Mouse (Mus musculus) liver, embryonic 16.5 days (tissue): ENCODE results near the gene Gm15557. TPM values are rescaled to one million over a fixed set of nuclear protein-coding genes. Genes with fewer than 3 reads are reported as not detected.

Experiments used
- ATAC-seq: fragments of 200-750 bp; cut with Nextera tagmentation; 2 replicates; pipeline ENCODE4 v1.8.0; 2017; ENCODE audit warnings: low read depth, mild to moderate bottlenecking, moderate number of reproducible peaks, moderate library complexity
- H3K27ac ChIP-seq: fragments of 300-500 bp; sonication (generic); 2 replicates; pipeline ENCODE4 v1.5.1; 2014; ENCODE audit warnings: mild to moderate bottlenecking, low read length
- H3K27me3 ChIP-seq: fragments of 300-500 bp; sonication (generic); 2 replicates; pipeline ENCODE4 v1.6.1; 2014; ENCODE audit warnings: low read depth, low read length, mixed read lengths; ENCODE audit not compliant: control insufficient read depth, insufficient read depth
- H3K36me3 ChIP-seq: fragments of 300-500 bp; sonication (generic); 2 replicates; pipeline ENCODE4 v1.6.1; 2014; ENCODE audit warnings: mild to moderate bottlenecking; ENCODE audit not compliant: control insufficient read depth, insufficient read depth
- H3K4me1 ChIP-seq: fragments of 300-500 bp; sonication (generic); 2 replicates; pipeline ENCODE4 v1.6.1; 2014; ENCODE audit warnings: low read depth, low read length, mixed read lengths; ENCODE audit not compliant: control insufficient read depth
- H3K4me2 ChIP-seq: fragments of 300-500 bp; sonication (generic); 2 replicates; pipeline ENCODE4 v1.6.1; 2014; ENCODE audit warnings: low read depth, low read length, mixed read lengths
- H3K4me3 ChIP-seq: fragments of 300-500 bp; sonication (generic); 2 replicates; pipeline ENCODE4 v1.5.1; 2014; ENCODE audit warnings: low read depth, mild to moderate bottlenecking, low read length
- H3K9ac ChIP-seq: fragments of 300-500 bp; sonication (generic); 2 replicates; pipeline ENCODE4 v1.6.1; 2014; ENCODE audit warnings: low read depth, low read length
- H3K9me3 ChIP-seq: fragments of 300-500 bp; sonication (generic); replicated peaks from 2 replicates; pipeline ENCODE4 v1.6.1; 2016; ENCODE audit warnings: low read length; ENCODE audit not compliant: control insufficient read depth
- WGBS: fragments of 180-500 bp; shearing (Covaris S2); extraction: QIAGEN DNeasy Blood & Tissue Kit; methylation state at CpG from one replicate; pipeline ENCODE4 v1.1.7; 2014; ENCODE audit not compliant: insufficient replicate concordance; 5-methylcytosine and 5-hydroxymethylcytosine counted together
- polyA plus RNA-seq: library from polyadenylated mRNA; unstranded; fragments of >200 nt; fragmentation: Nextera tagmentation; extraction: Ambion mirVana; gene quantifications from 2 replicates; pipeline ENCODE4 v1.2.1, GENCODE M21; 2015

The Gm15557 gene
- polyA plus RNA-seq, 1 experiment from 2014 or later: not detected

GRCm38 (mm10) chr2:155928711-155929345 lies 11.7 kb upstream of the Gm15557 start:
- no peaks in the 10 kb centered on the region for H3K27me3 ChIP-seq
- peak overlapping the region; percentile 65; the same call in 1 of the 2 replicates for H3K9ac ChIP-seq
- no peak for ATAC-seq
- peak overlapping the region; percentile 72 for H3K4me3 ChIP-seq
- 53% methylated on average over 7 of the region's 7 CpGs for WGBS
- H3K4me1 ChIP-seq: peaks cover 12% of the 10 kb centered on the region
- H3K4me2 ChIP-seq: peak overlapping the region; percentile 73
- no peak overlapping the region for H3K27ac ChIP-seq
- H3K36me3 ChIP-seq: peaks cover 2% of the 10 kb centered on the region; the same call in 1 of the 2 replicates
- no peaks in the 10 kb centered on the region for H3K9me3 ChIP-seq

GRCm38 (mm10) chr2:155929531-155930442 lies 10.7 kb upstream of the Gm15557 start, which contains the start of gene Uqcc1:
Uqcc1 (minus strand) TSS chr2:155930310.
- Histone ChIP-seq H3K9me3 (no peaks in the 10 kb centered on the region), H3K27me3 (no peaks in the 10 kb centered on the region), H3K27ac (peak within 1 kb of the TSS; percentile 75), H3K9ac (peak within 1 kb of the TSS; percentile 65), H3K36me3 (no peaks in the 10 kb centered on the region), H3K4me1 (peaks cover 12% of the 10 kb centered on the region), H3K4me3 (peak within 1 kb of the TSS; percentile 72), H3K4me2 (peak within 1 kb of the TSS; percentile 73)
- ATAC-seq: peak; percentile 93
- under 1% methylated on average over 38 of the region's 38 CpGs for WGBS

- no peak for ATAC-seq
- Histone ChIP-seq H3K36me3 (no peaks in the 10 kb centered on the region), H3K4me3 (no peak overlapping the region), H3K9me3 (no peaks in the 10 kb centered on the region), H3K27ac (no peak overlapping the region), H3K27me3 (no peaks in the 10 kb centered on the region), H3K4me1 (no peaks in the 10 kb centered on the region), H3K4me2 (no peak overlapping the region), H3K9ac (no peak overlapping the region)
- WGBS: 58% methylated on average over 7 of the region's 7 CpGs
Observed at GRCm38 (mm10) chr2:155939897-155940529, 515 bp upstream of the Gm15557 start.

GRCm38 (mm10) chr2:155941697-155942442 lies 1.3 kb downstream of the Gm15557 start:
- Histone ChIP-seq H3K9me3 (no peaks in the 10 kb centered on the region), H3K4me2 (no peak overlapping the region), H3K4me1 (peaks cover 6% of the 10 kb centered on the region), H3K4me3 (no peak overlapping the region), H3K36me3 (no peaks in the 10 kb centered on the region), H3K9ac (no peak overlapping the region), H3K27ac (no peak overlapping the region), H3K27me3 (no peaks in the 10 kb centered on the region)
- 86% methylated on average over 40 of the region's 40 CpGs for WGBS
- ATAC-seq: no peak

- H3K9ac ChIP-seq: no peak overlapping the region
- H3K36me3 ChIP-seq: no peaks in the 10 kb centered on the region
- WGBS: 15% methylated on average over 8 of the region's 8 CpGs
- peak overlapping the region; percentile 2; the same call in 1 of the 2 replicates for H3K4me2 ChIP-seq
- peaks cover 16% of the 10 kb centered on the region for H3K4me1 ChIP-seq
- no peak overlapping the region for H3K27ac ChIP-seq
- no peaks in the 10 kb centered on the region for H3K9me3 ChIP-seq
- no peak for ATAC-seq
- H3K27me3 ChIP-seq: no peaks in the 10 kb centered on the region
- no peak overlapping the region for H3K4me3 ChIP-seq
Observed at GRCm38 (mm10) chr2:155943463-155943862, 2.9 kb downstream of the Gm15557 start.

GRCm38 (mm10) chr2:155944685-155945084 lies 4.2 kb downstream of the Gm15557 start:
- H3K9ac ChIP-seq: no peak overlapping the region

GRCm38 (mm10) chr2:155945124-155945523 lies 4.6 kb downstream of the Gm15557 start, which contains the start of gene Gdf5:
Gdf5 (minus strand) TSS chr2:155945367.
- no peak within 1 kb of the TSS for H3K4me3 ChIP-seq
- H3K4me2 ChIP-seq: no peak within 1 kb of the TSS
- no peak for ATAC-seq
- no peaks in the 10 kb centered on the region for H3K9me3 ChIP-seq
- no peaks in the 10 kb centered on the region for H3K27me3 ChIP-seq
- H3K36me3 ChIP-seq: no peaks in the 10 kb centered on the region
- WGBS: 78% methylated on average over 13 of the region's 13 CpGs
- H3K4me1 ChIP-seq: peaks cover 16% of the 10 kb centered on the region
- H3K9ac ChIP-seq: no peak within 1 kb of the TSS
- no peak within 1 kb of the TSS for H3K27ac ChIP-seq

More at GRCm38 (mm10) chr2:155944685-155945084, 4.2 kb downstream of the Gm15557 start:
- Histone ChIP-seq H3K36me3 (no peaks in the 10 kb centered on the region), H3K27me3 (no peaks in the 10 kb centered on the region), H3K4me2 (no peak overlapping the region), H3K4me1 (peaks cover 16% of the 10 kb centered on the region), H3K27ac (no peak overlapping the region), H3K9me3 (no peaks in the 10 kb centered on the region), H3K4me3 (no peak overlapping the region)
- 74% methylated on average over 4 of the region's 4 CpGs for WGBS
- no peak for ATAC-seq

GRCm38 (mm10) chr2:155945580-155945979 lies 5.1 kb downstream of the Gm15557 start:
- no peaks in the 10 kb centered on the region for H3K36me3 ChIP-seq
- ATAC-seq: no peak
- H3K27ac ChIP-seq: no peak overlapping the region
- H3K9me3 ChIP-seq: no peaks in the 10 kb centered on the region
- H3K9ac ChIP-seq: no peak overlapping the region
- H3K4me3 ChIP-seq: no peak overlapping the region
- whole genome bisulfite sequencing: 79% methylated on average over 5 of the region's 5 CpGs
- H3K27me3 ChIP-seq: no peaks in the 10 kb centered on the region
- no peak overlapping the region for H3K4me2 ChIP-seq
- peaks cover 16% of the 10 kb centered on the region for H3K4me1 ChIP-seq
